Mouse (Mus musculus) kidney, embryonic 15.5 days (tissue): Measurements from ENCODE around the gene Jag1. TPM values are rescaled to one million over a fixed set of nuclear protein-coding genes. Genes with fewer than 3 reads are reported as not detected.

Experiments used
- polyA plus RNA-seq: library from polyadenylated mRNA; unstranded; fragments of >200 nt; fragmentation: Nextera tagmentation; extraction: Ambion mirVana; gene quantifications from 2 replicates; pipeline ENCODE4 v1.2.1, GENCODE M21; 2015

Jag1 gene
- polyA plus RNA-seq, 1 experiment from 2014 or later: 52.2 TPM

Other genes starting within 250 kb of the Jag1 start
- gene AL731706.2, start 231.0 kb downstream of the Jag1 start, polyA plus RNA-seq: 37.8 and 55.1 TPM in 2 replicates
- gene Slx4ip, start 225.4 kb downstream of the Jag1 start, polyA plus RNA-seq: 7.5 and 8.3 TPM in 2 replicates
- 30.7 and 38.3 TPM in 2 replicates for gene AL731706.1, start 225.3 kb downstream of the Jag1 start, polyA plus RNA-seq
- gene Mkks, start 225.3 kb downstream of the Jag1 start, polyA plus RNA-seq: 14.0 and 14.1 TPM in 2 replicates